Mouse (Mus musculus): ENCODE measurements around the gene Tmem200a.
A peak's percentile ranks its signal among the peaks of the same experiment; 100 is the strongest.

The Tmem200a gene

GRCm38 (mm10) chr10:25887225-25887624 lies 191.6 kb downstream of the Tmem200a start:
- DNase-seq (ENCODE audit: low spot score in 2 of 2), result no peak

DNA sequence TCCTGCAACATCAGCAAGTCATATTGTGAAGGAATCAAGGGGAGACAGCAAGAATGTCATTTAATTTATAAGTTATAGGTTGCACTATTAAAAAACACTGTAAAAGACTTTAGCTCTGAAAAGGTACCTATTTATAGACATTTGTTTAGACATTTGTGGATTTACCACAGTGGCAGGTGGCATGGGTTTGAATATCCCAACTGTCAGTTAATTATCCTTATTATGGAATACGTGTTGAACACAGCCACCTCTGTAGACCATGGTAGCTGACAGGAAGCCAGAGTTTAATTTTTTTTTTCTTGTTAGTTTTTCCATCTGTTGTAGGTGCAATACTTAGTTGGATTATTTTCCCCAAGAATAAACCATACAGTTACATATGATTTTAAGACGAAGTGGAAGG lies 194.3 kb downstream of the Tmem200a start:
- no peak for DNase-seq (ENCODE audit: low spot score in 2 of 2)

GRCm38 (mm10) chr10:25877731-25878130 lies 201.1 kb downstream of the Tmem200a start:
- no peak for DNase-seq (ENCODE audit: low spot score in 2 of 2)

DNA sequence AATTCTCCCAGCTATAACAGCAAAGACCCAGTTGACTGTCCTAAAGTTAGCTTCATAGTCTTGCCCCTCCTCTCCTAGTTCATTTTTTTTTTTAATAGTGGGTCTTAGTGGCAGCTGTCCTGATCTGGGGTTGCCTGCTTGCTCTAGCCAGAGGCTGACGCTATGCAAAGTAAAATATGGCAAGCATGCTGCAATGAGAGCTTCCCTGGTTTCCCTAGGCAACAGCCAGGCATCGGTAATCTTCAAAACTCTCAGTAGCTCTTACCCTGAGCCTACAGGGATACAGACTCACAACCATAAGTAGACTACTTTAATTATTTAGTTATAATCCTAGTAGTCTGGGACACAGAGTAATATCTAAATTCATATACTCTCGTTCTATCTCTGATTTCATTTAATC lies 202.0 kb downstream of the Tmem200a start:
- DNase-seq (ENCODE audit: low spot score in 2 of 2), result peak in 1 of 2 experiments; percentile 3

DNA sequence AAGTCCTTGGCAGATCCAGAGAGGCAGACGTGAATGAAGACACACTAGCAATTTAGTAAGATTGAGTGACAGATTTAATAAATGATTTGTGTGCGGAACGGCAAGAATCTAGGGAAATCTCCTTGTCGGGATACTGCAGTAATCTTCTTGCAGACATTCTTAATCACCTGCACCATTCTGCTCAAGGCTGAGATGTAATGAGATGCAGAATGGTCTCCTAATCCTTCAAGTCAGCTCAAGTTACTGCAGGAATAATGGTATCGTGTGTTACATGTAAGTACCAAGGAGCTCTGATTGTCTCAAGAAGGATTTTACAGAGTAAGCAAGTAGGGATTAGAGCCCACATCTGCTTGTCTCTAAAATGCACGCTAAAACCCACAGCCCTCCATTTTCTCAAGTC lies 210.1 kb downstream of the Tmem200a start:
- DNase-seq (ENCODE audit: low spot score in 2 of 2), result no peak

Data from frontal cortex, postnatal 36 days (tissue).